Mouse (Mus musculus) olfactory bulb, adult 2 months (tissue): ENCODE data around the gene Tnfrsf1b.

Experiments used
- CTCF ChIP-seq: fragments of 200-500 bp; IDR thresholded peaks from 2 replicates; pipeline ENCODE4 v1.5.1; 2012; ENCODE audit warnings: low read depth, mild to moderate bottlenecking, low read length, moderate library complexity; ENCODE audit not compliant: insufficient read depth
- POLR2A ChIP-seq: fragments of 200-500 bp; IDR thresholded peaks from 2 replicates; pipeline ENCODE4 v1.6.1; 2012; ENCODE audit warnings: mild to moderate bottlenecking, low read depth, low read length, moderate library complexity; ENCODE audit not compliant: insufficient read depth

DNA sequence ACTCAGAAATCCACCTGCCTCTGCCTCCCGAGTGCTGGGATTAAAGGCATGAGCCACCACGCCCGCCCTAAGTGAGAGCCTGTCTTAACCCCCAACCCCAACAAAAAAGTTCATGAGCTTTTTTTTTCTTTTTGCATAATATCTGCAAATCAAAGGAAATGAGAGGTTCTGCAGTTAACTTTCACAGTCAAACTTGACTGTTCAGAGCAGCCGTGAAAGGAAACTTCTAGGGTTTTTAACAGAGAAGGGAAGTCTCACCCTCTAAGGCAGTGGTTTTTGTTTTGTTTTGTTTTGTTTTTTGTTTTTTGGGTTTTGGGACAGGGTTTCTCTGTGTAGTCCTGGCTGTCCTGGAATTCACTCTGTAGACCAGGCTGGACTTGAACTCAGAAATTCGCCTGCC is 36.1 kb downstream of the Tnfrsf1b start:
- TF ChIP-seq CTCF (no peak), POLR2A (no peak)
